Mouse (Mus musculus) small intestine, adult 2 months (tissue): ENCODE measurements around the gene Dazap1. TPM values are rescaled to one million over a fixed set of nuclear protein-coding genes. Genes with fewer than 3 reads are reported as not detected.

ENCODE experiments used
- H3K27ac ChIP-seq: fragments of 200-500 bp; 2 replicates; pipeline ENCODE4 v1.5.1; 2012; ENCODE audit warnings: low read depth, low read length, control low read depth, inconsistent platforms; ENCODE audit not compliant: insufficient read depth
- H3K27me3 ChIP-seq: fragments of 200-500 bp; 2 replicates; pipeline ENCODE4 v1.6.1; 2012; ENCODE audit warnings: mild to moderate bottlenecking, moderate library complexity, low read length, inconsistent platforms; ENCODE audit not compliant: control insufficient read depth, insufficient read depth
- H3K36me3 ChIP-seq: fragments of 200-500 bp; 2 replicates; pipeline ENCODE4 v1.6.1; 2012; ENCODE audit warnings: mild to moderate bottlenecking, low read length, control low read depth, inconsistent platforms; ENCODE audit not compliant: control insufficient read depth, insufficient read depth
- H3K4me1 ChIP-seq: fragments of 200-500 bp; 2 replicates; pipeline ENCODE4 v1.6.1; 2012; ENCODE audit warnings: low read length, inconsistent platforms, mixed read lengths; ENCODE audit not compliant: control insufficient read depth, insufficient read depth, insufficient read length
- H3K4me3 ChIP-seq: fragments of 200-500 bp; 2 replicates; pipeline ENCODE4 v1.5.1; 2012; ENCODE audit warnings: low read depth, mild to moderate bottlenecking, control low read depth, inconsistent platforms, low read length, moderate library complexity
- CTCF ChIP-seq: fragments of 200-500 bp; IDR thresholded peaks from 2 replicates; pipeline ENCODE4 v1.5.1; 2012; ENCODE audit warnings: low read depth, mild to moderate bottlenecking, control low read depth, inconsistent platforms, low read length, moderate library complexity, mixed read lengths; ENCODE audit not compliant: insufficient replicate concordance, insufficient read length; ENCODE audit errors: extremely low read depth
- POLR2A ChIP-seq: fragments of 200-500 bp; IDR thresholded peaks from 2 replicates; pipeline ENCODE4 v1.6.1; 2012; ENCODE audit warnings: low read depth, mild to moderate bottlenecking, control low read depth, inconsistent platforms, low read length, moderate library complexity
- WGBS: fragments of 180-500 bp; shearing (Covaris S2); methylation state at CpG from one replicate; pipeline ENCODE4 v1.1.7; 2018; 5-methylcytosine and 5-hydroxymethylcytosine counted together
- polyA plus RNA-seq: library from polyadenylated mRNA; depleted of rRNA; stranded (reverse); fragments of >200 nt; gene quantifications from 2 replicates; pipeline ENCODE4 v1.2.3, GENCODE M21; 2012

Gene Dazap1
- polyA plus RNA-seq, 1 experiment, result 89.3 TPM

- H3K36me3 ChIP-seq, result no peaks in the 10 kb centered on the region
- no peak overlapping the region for H3K27ac ChIP-seq
- no peaks in the 10 kb centered on the region; the same call in 1 of the 2 replicates for H3K4me1 ChIP-seq
- no peak for TF ChIP-seq POLR2A
- TF ChIP-seq CTCF, result no peak
- WGBS, result 11% methylated on average over 25 of the region's 25 CpGs
- H3K4me3 ChIP-seq, result peak overlapping the region; percentile 43
- peaks cover 27% of the 10 kb centered on the region for H3K27me3 ChIP-seq
Measured at GRCm38 (mm10) chr10:80304862-80305261, 43.6 kb downstream of the Dazap1 start.

- TF ChIP-seq CTCF (no peak), POLR2A (no peak)
- no peak overlapping the region for H3K27ac ChIP-seq
- H3K4me1 ChIP-seq, result peaks cover 3% of the 10 kb centered on the region
- WGBS, result 75% methylated on average over 16 of the region's 16 CpGs
- no peaks in the 10 kb centered on the region for H3K36me3 ChIP-seq
- no peak overlapping the region for H3K4me3 ChIP-seq
- H3K27me3 ChIP-seq, result peaks cover 40% of the 10 kb centered on the region
Measured at GRCm38 (mm10) chr10:80311560-80311959, 50.3 kb downstream of the Dazap1 start.

- peaks cover 3% of the 10 kb centered on the region for H3K4me1 ChIP-seq
- TF ChIP-seq CTCF, result no peak
- no peak for TF ChIP-seq POLR2A
- H3K27me3 ChIP-seq, result peaks cover 40% of the 10 kb centered on the region
- no peak overlapping the region for H3K4me3 ChIP-seq
- H3K27ac ChIP-seq, result no peak overlapping the region
- H3K36me3 ChIP-seq, result peaks cover 3% of the 10 kb centered on the region; the same call in 1 of the 2 replicates
- WGBS, result 58% methylated on average over 54 of the region's 54 CpGs
Measured at GRCm38 (mm10) chr10:80312586-80313504, 51.6 kb downstream of the Dazap1 start.

- Histone ChIP-seq H3K36me3 (peaks cover 7% of the 10 kb centered on the region; the same call in 1 of the 2 replicates), H3K4me3 (no peak overlapping the region), H3K27ac (no peak overlapping the region), H3K4me1 (peaks cover 3% of the 10 kb centered on the region), H3K27me3 (peaks cover 40% of the 10 kb centered on the region)
- no peak for TF ChIP-seq POLR2A
- TF ChIP-seq CTCF, result no peak
- WGBS, result 23% methylated on average over 20 of the region's 20 CpGs
Measured at GRCm38 (mm10) chr10:80313627-80314201, 52.4 kb downstream of the Dazap1 start.

GRCm38 (mm10) chr10:80314494-80315001, 53.3 kb downstream of the Dazap1 start:
- Histone ChIP-seq H3K4me3 (no peak overlapping the region), H3K27ac (no peak overlapping the region), H3K36me3 (peaks cover 11% of the 10 kb centered on the region; the same call in 1 of the 2 replicates), H3K4me1 (peaks cover 10% of the 10 kb centered on the region), H3K27me3 (peaks cover 40% of the 10 kb centered on the region)
- WGBS, result 50% methylated on average over 16 of the region's 16 CpGs
- TF ChIP-seq POLR2A (no peak), CTCF (no peak)

GRCm38 (mm10) chr10:80315315-80315714, 54.0 kb downstream of the Dazap1 start:
- no peak overlapping the region for H3K4me3 ChIP-seq
- peaks cover 11% of the 10 kb centered on the region; the same call in 1 of the 2 replicates for H3K36me3 ChIP-seq
- 50% methylated on average over 27 of the region's 27 CpGs for WGBS
- H3K27me3 ChIP-seq, result peaks cover 40% of the 10 kb centered on the region
- no peak overlapping the region for H3K27ac ChIP-seq
- no peak for TF ChIP-seq CTCF
- no peak for TF ChIP-seq POLR2A
- H3K4me1 ChIP-seq, result peaks cover 11% of the 10 kb centered on the region

- Histone ChIP-seq H3K4me1 (peaks cover 11% of the 10 kb centered on the region), H3K4me3 (no peak overlapping the region), H3K36me3 (peaks cover 11% of the 10 kb centered on the region; the same call in 1 of the 2 replicates), H3K27ac (no peak overlapping the region), H3K27me3 (peaks cover 36% of the 10 kb centered on the region)
- TF ChIP-seq POLR2A (no peak), CTCF (no peak)
- WGBS, result 15% methylated on average over 11 of the region's 11 CpGs
Measured at GRCm38 (mm10) chr10:80316359-80316781, 55.1 kb downstream of the Dazap1 start.
